Mouse (Mus musculus) brown adipose tissue, adult 24 weeks (tissue): ENCODE data around the gene Fyb. TPM values are rescaled to one million over a fixed set of nuclear protein-coding genes. Genes with fewer than 3 reads are reported as not detected.
A peak's percentile ranks its signal among the peaks of the same experiment; 100 is the strongest.

Source experiments
- H3K27ac ChIP-seq: fragments of 200-500 bp; replicated peaks from 2 replicates; pipeline ENCODE4 v1.5.1; 2012; ENCODE audit warnings: low read depth, mild to moderate bottlenecking, low read length
- H3K4me1 ChIP-seq: fragments of 200-500 bp; 2 replicates; pipeline ENCODE4 v1.6.1; 2012; ENCODE audit warnings: low read length, mixed read lengths; ENCODE audit not compliant: control insufficient read depth, insufficient read depth, insufficient read length
- H3K4me3 ChIP-seq: fragments of 200-500 bp; 2 replicates; pipeline ENCODE4 v1.5.1; 2012; ENCODE audit warnings: low read depth, mild to moderate bottlenecking, low read length, moderate library complexity; ENCODE audit not compliant: insufficient read depth
- polyA plus RNA-seq: library from polyadenylated mRNA; stranded (reverse); fragments of >200 nt; gene quantifications from 2 replicates; pipeline ENCODE4 v1.2.4, GENCODE M21; 2012; ENCODE audit not compliant: missing spikeins, insufficient read depth, insufficient read length

Gene Fyb
- polyA plus RNA-seq, 1 experiment = 4.6 TPM

GRCm38 (mm10) chr15:6635405-6635804 is 112.8 kb downstream of the Fyb start:
- Histone ChIP-seq H3K4me3 (no peak overlapping the region), H3K27ac (no peak overlapping the region), H3K4me1 (no peaks in the 10 kb centered on the region)

GRCm38 (mm10) chr15:6642223-6642622 is 119.6 kb downstream of the Fyb start:
- Histone ChIP-seq H3K4me3 (no peak overlapping the region), H3K27ac (no peak overlapping the region), H3K4me1 (no peaks in the 10 kb centered on the region)

- Histone ChIP-seq H3K4me3 (no peak overlapping the region), H3K4me1 (no peaks in the 10 kb centered on the region), H3K27ac (no peak overlapping the region)
Observed at GRCm38 (mm10) chr15:6645498-6645897, 122.8 kb downstream of the Fyb start.

DNA sequence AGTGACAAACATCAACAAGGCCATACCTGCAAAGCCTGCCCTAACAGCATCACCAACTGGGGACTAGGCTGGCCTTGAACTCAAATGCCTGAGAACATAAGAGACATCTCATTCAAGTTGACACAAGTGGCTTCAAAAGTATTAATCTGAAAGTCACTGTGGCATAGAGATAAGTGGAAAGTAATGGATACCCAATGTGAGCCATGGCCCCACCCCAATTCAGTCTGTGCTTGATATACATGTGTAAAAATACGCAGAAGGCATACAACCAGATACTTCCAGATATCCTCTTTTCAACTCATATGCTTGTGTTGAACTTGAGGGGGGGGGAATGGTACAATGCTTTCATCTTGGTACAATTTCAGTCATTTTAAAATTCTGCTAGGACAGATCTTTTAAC is 124.4 kb downstream of the Fyb start:
- Histone ChIP-seq H3K4me1 (no peaks in the 10 kb centered on the region), H3K27ac (no peak overlapping the region), H3K4me3 (no peak overlapping the region)

DNA sequence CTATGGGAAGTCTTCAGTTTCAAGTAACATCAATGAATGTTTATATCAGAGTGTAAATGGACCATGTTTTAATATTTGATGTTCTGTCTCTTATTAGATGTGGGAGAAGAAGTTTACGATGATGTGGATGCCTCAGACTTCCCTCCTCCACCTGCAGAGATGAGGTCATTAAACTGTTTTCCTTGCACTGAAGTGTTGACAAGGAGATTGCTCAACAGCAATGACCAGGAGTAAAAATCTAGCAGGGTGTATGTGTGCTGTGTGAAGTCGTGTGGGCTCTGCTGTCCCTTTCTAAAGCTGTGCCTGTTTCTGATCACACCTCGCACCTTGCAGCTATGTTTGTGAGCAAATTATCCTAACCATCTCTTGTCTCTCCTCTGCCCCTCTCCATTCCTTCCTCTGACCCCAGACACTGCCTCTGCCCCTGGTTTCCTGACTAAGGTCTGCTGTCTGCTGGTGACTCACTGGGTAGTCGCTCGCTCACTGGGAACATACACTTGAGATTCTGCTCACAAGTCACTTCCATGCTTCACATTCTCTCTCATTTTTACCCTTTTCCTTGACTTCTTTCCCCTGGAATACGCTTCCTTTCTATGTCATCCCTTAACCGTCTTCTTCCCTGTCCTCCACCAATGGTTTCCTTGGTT is 126.2 kb downstream of the Fyb start:
- H3K4me3 ChIP-seq = no peak overlapping the region
- no peak overlapping the region for H3K27ac ChIP-seq
- H3K4me1 ChIP-seq = no peaks in the 10 kb centered on the region

- Histone ChIP-seq H3K4me1 (no peaks in the 10 kb centered on the region), H3K27ac (no peak overlapping the region), H3K4me3 (no peak overlapping the region)
Observed at GRCm38 (mm10) chr15:6653046-6653445, 130.4 kb downstream of the Fyb start.

DNA sequence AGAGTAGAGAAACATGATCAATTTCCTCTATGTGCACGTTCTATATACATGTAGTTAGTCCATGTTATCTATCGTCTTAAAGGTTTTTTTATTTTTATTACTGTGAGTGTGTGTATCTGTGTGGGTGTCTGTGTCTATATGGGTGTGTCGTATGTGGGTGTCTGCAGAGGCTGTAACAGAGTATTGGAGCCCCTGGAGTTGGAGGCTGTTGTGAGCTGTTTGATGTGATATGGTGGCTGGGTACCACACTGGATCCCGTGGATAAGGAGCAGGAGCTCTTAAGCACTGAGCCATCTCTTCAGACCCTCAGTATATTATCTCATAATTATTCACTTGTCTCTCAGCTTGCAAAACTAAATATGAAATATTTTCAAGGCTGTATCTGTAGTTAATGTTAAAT is 135.4 kb downstream of the Fyb start:
- Histone ChIP-seq H3K27ac (no peak overlapping the region), H3K4me1 (no peaks in the 10 kb centered on the region)

GRCm38 (mm10) chr15:6661951-6662350 is 139.3 kb downstream of the Fyb start:
- Histone ChIP-seq H3K27ac (no peak overlapping the region), H3K4me1 (no peaks in the 10 kb centered on the region), H3K4me3 (no peak overlapping the region)

More for the DNA sequence above, 135.4 kb downstream of the Fyb start:
- H3K4me3 ChIP-seq = no peak overlapping the region

DNA sequence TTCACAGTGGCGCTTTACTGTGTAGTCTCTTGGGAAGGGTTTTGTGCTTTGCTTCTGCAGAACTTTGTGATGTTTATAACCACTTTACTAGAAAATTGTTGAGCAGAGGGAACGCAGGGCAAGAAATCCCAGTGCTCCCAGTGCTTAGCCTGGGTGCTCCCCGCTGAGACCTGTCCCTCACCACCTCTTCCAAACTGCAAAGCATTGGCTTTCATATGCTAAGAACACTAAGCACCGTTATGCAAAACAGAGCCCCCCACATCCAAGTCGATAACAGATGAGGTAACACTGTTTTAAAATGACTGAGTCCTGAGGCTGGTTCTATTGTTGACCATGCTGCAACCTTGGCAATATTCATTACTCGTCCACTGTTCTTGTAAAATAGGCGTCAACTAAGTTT is 141.3 kb downstream of the Fyb start:
- Histone ChIP-seq H3K27ac (no peak overlapping the region), H3K4me1 (no peaks in the 10 kb centered on the region), H3K4me3 (no peak overlapping the region)

GRCm38 (mm10) chr15:6666072-6666471 is 143.4 kb downstream of the Fyb start:
- Histone ChIP-seq H3K4me3 (no peak overlapping the region), H3K27ac (no peak overlapping the region), H3K4me1 (no peaks in the 10 kb centered on the region)

DNA sequence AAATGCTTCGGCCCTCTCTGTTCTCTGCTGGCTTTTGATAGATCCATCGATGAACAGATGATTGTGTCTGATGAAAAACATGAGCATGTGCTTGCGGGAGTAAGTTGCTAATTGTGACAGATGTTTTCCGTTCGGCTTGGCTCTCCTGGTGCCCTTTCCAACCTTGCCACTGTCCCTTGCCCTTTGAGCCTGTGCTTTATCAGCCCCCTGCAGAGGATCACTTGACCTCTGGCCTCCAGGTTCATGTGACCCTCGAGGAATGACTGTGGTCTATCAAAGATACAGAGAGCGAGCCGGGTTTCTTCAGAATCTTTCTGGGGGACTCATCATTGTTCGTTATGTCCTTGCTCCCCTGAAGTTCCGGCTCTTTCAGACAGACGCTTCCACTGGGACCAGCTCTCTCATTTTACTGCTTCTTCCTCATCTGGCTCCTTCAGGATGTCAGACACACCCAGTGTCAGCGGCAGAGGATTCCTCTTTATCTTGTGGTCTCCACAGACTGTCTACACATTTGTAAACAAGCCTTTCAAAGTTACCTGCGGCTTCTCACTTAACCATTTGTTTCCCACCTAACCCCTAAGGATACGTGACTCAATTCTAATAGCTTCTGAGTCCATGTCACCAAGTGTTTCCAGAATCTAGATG is 146.3 kb downstream of the Fyb start:
- Histone ChIP-seq H3K27ac (no peak overlapping the region), H3K4me1 (no peaks in the 10 kb centered on the region), H3K4me3 (no peak overlapping the region)

DNA sequence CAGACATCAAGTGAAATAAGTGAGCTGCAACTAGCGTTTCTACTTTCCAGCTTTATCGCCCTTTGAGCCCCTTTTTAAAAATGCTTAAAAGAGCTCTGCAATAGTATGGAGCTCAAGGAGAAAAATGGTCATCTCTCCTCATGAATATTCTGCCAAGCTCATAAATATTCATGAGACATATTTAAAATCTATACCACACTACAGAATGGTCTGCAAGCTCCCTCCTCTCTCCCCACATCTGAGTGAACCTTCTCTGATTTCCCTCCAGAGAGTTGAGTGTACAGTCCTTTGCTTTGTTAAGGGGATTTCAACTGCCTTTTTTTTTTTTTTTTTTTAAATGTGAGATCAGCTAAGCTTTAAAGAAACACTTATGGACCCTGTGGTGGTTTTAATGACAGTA is 155.8 kb downstream of the Fyb start:
- no peak overlapping the region for H3K4me3 ChIP-seq
- no peaks in the 10 kb centered on the region for H3K4me1 ChIP-seq
- H3K27ac ChIP-seq = no peak overlapping the region

DNA sequence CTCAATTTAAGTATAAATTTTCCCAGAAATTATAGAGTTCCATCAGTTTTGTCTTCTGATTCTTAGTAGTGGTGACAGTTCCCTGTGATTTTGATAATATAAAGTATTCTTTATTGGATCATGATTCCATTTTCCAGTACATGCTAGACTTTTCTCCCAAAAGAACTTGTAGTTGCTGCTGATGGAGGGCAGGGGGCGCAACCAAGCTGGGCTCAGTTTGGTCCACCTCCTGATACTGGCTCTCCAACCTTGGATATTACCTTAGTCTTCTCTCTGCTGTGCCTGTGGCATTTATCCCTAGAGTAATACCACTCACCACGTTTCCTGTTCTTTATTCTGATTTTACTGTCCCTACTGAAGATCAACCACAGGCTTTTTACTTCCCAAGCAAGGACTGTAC is 179.5 kb downstream of the Fyb start:
- Histone ChIP-seq H3K4me3 (no peak overlapping the region), H3K27ac (no peak overlapping the region), H3K4me1 (no peaks in the 10 kb centered on the region)

GRCm38 (mm10) chr15:6705351-6705901 is 182.8 kb downstream of the Fyb start:
- Histone ChIP-seq H3K4me3 (no peak overlapping the region), H3K4me1 (no peaks in the 10 kb centered on the region; the same call in 1 of the 2 replicates), H3K27ac (no peak overlapping the region)

DNA sequence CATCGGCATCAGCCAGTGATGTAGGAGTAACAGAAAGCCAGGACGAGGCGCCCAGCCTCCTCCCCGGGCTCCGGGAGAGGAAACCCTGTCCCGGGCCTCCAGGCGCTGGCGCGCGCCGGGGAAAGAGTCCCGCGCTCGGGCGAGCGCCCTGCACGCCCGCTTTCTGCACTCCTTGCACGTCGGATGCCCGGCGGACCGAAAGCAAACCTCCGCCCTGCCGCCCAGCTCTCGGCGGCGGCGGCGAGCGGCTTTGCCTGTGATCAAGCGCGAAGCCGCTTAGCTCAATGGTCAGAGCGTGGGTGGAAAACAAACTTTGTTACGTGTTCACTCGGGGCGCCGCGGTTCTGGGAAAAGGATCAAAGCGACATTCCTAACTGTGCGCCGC is 184.9 kb downstream of the Fyb start:
- Histone ChIP-seq H3K4me3 (peak overlapping the region; percentile 72), H3K4me1 (peaks cover 4% of the 10 kb centered on the region), H3K27ac (0 out of 2 replicates have a peak overlapping the region, but pooled peaks have one; percentile 35)

GRCm38 (mm10) chr15:6707936-6708525 is 185.4 kb downstream of the Fyb start, which contains the start of gene Rictor:
Gene Rictor (plus strand): TSS chr15:6708379.
- peaks cover 7% of the 10 kb centered on the region for H3K4me1 ChIP-seq
- peak within 1 kb of the TSS; percentile 72 for H3K4me3 ChIP-seq
- H3K27ac ChIP-seq = peak within 1 kb of the TSS; percentile 73
